Mouse (Mus musculus): ENCODE measurements at regions not wholly inside any gene's neighbourhood (a gene's known extent, or its start where the extent isn't known, plus 50 kb on each side); places are given as distances from the start of the nearest gene placed in this dataset.

GRCm38 (mm10) chr2:161187516-161187915 is 78.6 kb upstream of the Chd6 start:
- H3K27me3 ChIP-seq (ENCODE audit: control insufficient read depth, insufficient read depth, low read length): no peaks in the 10 kb centered on the region
- no peak overlapping the region for H3K4me3 ChIP-seq (ENCODE audit: insufficient read depth, low read depth, low read length)
- no peaks in the 10 kb centered on the region for H3K4me1 ChIP-seq (ENCODE audit: control insufficient read depth, insufficient read depth, low read length)
- TF ChIP-seq CTCF (IDR thresholded peaks at IDR 0.05; ENCODE audit: low read depth, low read length) (no peak), POLR2A (IDR thresholded peaks at IDR 0.05; ENCODE audit: extremely low read depth, insufficient read depth, low read length) (no peak)
- no peaks in the 10 kb centered on the region for H3K79me2 ChIP-seq (ENCODE audit: control insufficient read depth, insufficient read depth, low read length)
- DNase-seq (ENCODE audit: extremely low read depth, low read depth, low spot score): no peak
- no peak overlapping the region for H3K9ac ChIP-seq (ENCODE audit: low read depth, low read length)
- no peaks in the 10 kb centered on the region for H3K36me3 ChIP-seq (ENCODE audit: control insufficient read depth, insufficient read depth, low read length)
- H3K27ac ChIP-seq (replicated peaks; ENCODE audit: insufficient read depth, low read depth, low read length): no peak overlapping the region
- WGBS: 67% methylated on average over 1 of the region's 1 CpGs

GRCm38 (mm10) chr2:161185122-161185521 is 76.2 kb upstream of the Chd6 start:
- Histone ChIP-seq H3K9ac (ENCODE audit: low read depth, low read length) (no peak overlapping the region), H3K4me3 (ENCODE audit: insufficient read depth, low read depth, low read length) (no peak overlapping the region), H3K36me3 (ENCODE audit: control insufficient read depth, insufficient read depth, low read length) (no peaks in the 10 kb centered on the region), H3K27ac (replicated peaks; ENCODE audit: insufficient read depth, low read depth, low read length) (no peak overlapping the region), H3K79me2 (ENCODE audit: control insufficient read depth, insufficient read depth, low read length) (no peaks in the 10 kb centered on the region), H3K27me3 (ENCODE audit: control insufficient read depth, insufficient read depth, low read length) (no peaks in the 10 kb centered on the region), H3K4me1 (ENCODE audit: control insufficient read depth, insufficient read depth, low read length) (no peaks in the 10 kb centered on the region)
- TF ChIP-seq POLR2A (IDR thresholded peaks at IDR 0.05; ENCODE audit: extremely low read depth, insufficient read depth, low read length): no peak
- peak; percentile 52 for TF ChIP-seq CTCF (IDR thresholded peaks at IDR 0.05; ENCODE audit: low read depth, low read length)
- DNase-seq (ENCODE audit: extremely low read depth, low read depth, low spot score): peak; percentile 16

GRCm38 (mm10) chr2:161177355-161178021 is 68.6 kb upstream of the Chd6 start:
- Histone ChIP-seq H3K36me3 (ENCODE audit: control insufficient read depth, insufficient read depth, low read length) (no peaks in the 10 kb centered on the region), H3K27ac (replicated peaks; ENCODE audit: insufficient read depth, low read depth, low read length) (no peak overlapping the region), H3K9ac (ENCODE audit: low read depth, low read length) (peak overlapping the region; percentile 61), H3K4me1 (ENCODE audit: control insufficient read depth, insufficient read depth, low read length) (no peaks in the 10 kb centered on the region), H3K27me3 (ENCODE audit: control insufficient read depth, insufficient read depth, low read length) (no peaks in the 10 kb centered on the region), H3K4me3 (ENCODE audit: insufficient read depth, low read depth, low read length) (peak overlapping the region; percentile 52), H3K79me2 (ENCODE audit: control insufficient read depth, insufficient read depth, low read length) (no peaks in the 10 kb centered on the region)
- TF ChIP-seq POLR2A (IDR thresholded peaks at IDR 0.05; ENCODE audit: extremely low read depth, insufficient read depth, low read length) (no peak), CTCF (IDR thresholded peaks at IDR 0.05; ENCODE audit: low read depth, low read length) (peak; percentile 69)
- 3% methylated on average over 20 of the region's 20 CpGs for WGBS
- DNase-seq (ENCODE audit: extremely low read depth, low read depth, low spot score): peak; percentile 61

- no peaks in the 10 kb centered on the region for H3K79me2 ChIP-seq (ENCODE audit: control insufficient read depth, insufficient read depth, low read length)
- 50% methylated on average over 3 of the region's 3 CpGs for WGBS
- no peak for TF ChIP-seq CTCF (IDR thresholded peaks at IDR 0.05; ENCODE audit: low read depth, low read length)
- TF ChIP-seq POLR2A (IDR thresholded peaks at IDR 0.05; ENCODE audit: extremely low read depth, insufficient read depth, low read length): no peak
- no peaks in the 10 kb centered on the region for H3K4me1 ChIP-seq (ENCODE audit: control insufficient read depth, insufficient read depth, low read length)
- no peak for DNase-seq (ENCODE audit: extremely low read depth, low read depth, low spot score)
- no peak overlapping the region for H3K4me3 ChIP-seq (ENCODE audit: insufficient read depth, low read depth, low read length)
- no peaks in the 10 kb centered on the region for H3K36me3 ChIP-seq (ENCODE audit: control insufficient read depth, insufficient read depth, low read length)
- H3K27me3 ChIP-seq (ENCODE audit: control insufficient read depth, insufficient read depth, low read length): no peaks in the 10 kb centered on the region
- H3K27ac ChIP-seq (replicated peaks; ENCODE audit: insufficient read depth, low read depth, low read length): no peak overlapping the region
- H3K9ac ChIP-seq (ENCODE audit: low read depth, low read length): no peak overlapping the region
Observed at GRCm38 (mm10) chr2:161166681-161167080, 57.8 kb upstream of the Chd6 start.

- WGBS: 68% methylated on average over 3 of the region's 3 CpGs
- no peaks in the 10 kb centered on the region for H3K36me3 ChIP-seq (ENCODE audit: control insufficient read depth, insufficient read depth, low read length)
- no peak for TF ChIP-seq CTCF (IDR thresholded peaks at IDR 0.05; ENCODE audit: low read depth, low read length)
- TF ChIP-seq POLR2A (IDR thresholded peaks at IDR 0.05; ENCODE audit: extremely low read depth, insufficient read depth, low read length): no peak
- H3K4me3 ChIP-seq (ENCODE audit: insufficient read depth, low read depth, low read length): no peak overlapping the region
- no peaks in the 10 kb centered on the region for H3K4me1 ChIP-seq (ENCODE audit: control insufficient read depth, insufficient read depth, low read length)
- H3K79me2 ChIP-seq (ENCODE audit: control insufficient read depth, insufficient read depth, low read length): no peaks in the 10 kb centered on the region
- H3K27ac ChIP-seq (replicated peaks; ENCODE audit: insufficient read depth, low read depth, low read length): no peak overlapping the region
- no peaks in the 10 kb centered on the region for H3K27me3 ChIP-seq (ENCODE audit: control insufficient read depth, insufficient read depth, low read length)
- no peak for DNase-seq (ENCODE audit: extremely low read depth, low read depth, low spot score)
- H3K9ac ChIP-seq (ENCODE audit: low read depth, low read length): no peak overlapping the region
Observed at GRCm38 (mm10) chr2:161165495-161165894, 56.6 kb upstream of the Chd6 start.

GRCm38 (mm10) chr2:161164320-161164719 is 55.4 kb upstream of the Chd6 start:
- no peak overlapping the region for H3K9ac ChIP-seq (ENCODE audit: low read depth, low read length)
- no peaks in the 10 kb centered on the region for H3K27me3 ChIP-seq (ENCODE audit: control insufficient read depth, insufficient read depth, low read length)
- TF ChIP-seq CTCF (IDR thresholded peaks at IDR 0.05; ENCODE audit: low read depth, low read length) (no peak), POLR2A (IDR thresholded peaks at IDR 0.05; ENCODE audit: extremely low read depth, insufficient read depth, low read length) (no peak)
- no peak for DNase-seq (ENCODE audit: extremely low read depth, low read depth, low spot score)
- H3K4me3 ChIP-seq (ENCODE audit: insufficient read depth, low read depth, low read length): no peak overlapping the region
- WGBS: 60% methylated on average over 5 of the region's 5 CpGs
- no peaks in the 10 kb centered on the region for H3K4me1 ChIP-seq (ENCODE audit: control insufficient read depth, insufficient read depth, low read length)
- H3K79me2 ChIP-seq (ENCODE audit: control insufficient read depth, insufficient read depth, low read length): no peaks in the 10 kb centered on the region
- H3K36me3 ChIP-seq (ENCODE audit: control insufficient read depth, insufficient read depth, low read length): no peaks in the 10 kb centered on the region
- no peak overlapping the region for H3K27ac ChIP-seq (replicated peaks; ENCODE audit: insufficient read depth, low read depth, low read length)
